Comparison of ENCODE assay signal across 14 mouse cellular contexts in the genomic region with DNA sequence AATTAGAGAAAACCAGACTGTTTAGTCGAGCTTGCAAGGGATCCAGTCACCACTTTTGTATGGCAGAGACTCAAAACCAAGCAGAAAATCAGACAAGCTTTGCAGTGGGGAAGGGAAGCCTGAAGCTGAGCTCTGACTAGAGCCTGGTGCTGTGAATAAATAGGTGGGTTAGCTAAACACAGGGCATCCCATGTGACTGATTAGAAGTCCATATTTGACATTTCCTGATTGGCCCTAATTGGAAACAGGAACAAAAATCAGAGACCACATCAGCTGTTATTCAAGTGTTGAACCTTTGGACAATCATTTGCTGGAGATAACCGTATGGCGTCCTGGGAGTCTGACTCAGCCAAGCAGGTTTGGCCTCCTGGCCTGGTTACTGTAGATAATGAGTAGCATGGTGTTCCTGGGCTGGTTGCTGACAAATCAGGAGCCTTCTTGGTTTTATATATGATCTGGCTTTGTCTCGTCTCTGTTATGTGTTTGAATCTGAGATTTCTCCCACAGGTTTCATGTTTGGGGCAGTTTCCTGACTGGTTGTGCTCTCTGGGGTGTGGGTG.
"Had no signal": no experiment of that assay in that cellular context is flagged by ENCODE, and none has a peak within 500 bp of the region (broad histone marks: within the 10 kb centered on the region; RNA-seq: fewer than 3 reads in every experiment).

No protein-coding gene starts in this region.

- H3K9me3 ChIP-seq: limb, embryonic 13.5 days; midbrain, embryonic 12.5 days had no signal

- H3K4me1 ChIP-seq: limb, embryonic 13.5 days had no signal

- H3K4me2 ChIP-seq: limb, embryonic 13.5 days; midbrain, embryonic 12.5 days had no signal

- ATAC-seq: midbrain, embryonic 16.5 days had no signal

- H3K9ac ChIP-seq: limb, embryonic 13.5 days; liver, embryonic 14.5 days; midbrain, embryonic 12.5 days had no signal

- H3K4me3 ChIP-seq: layer of hippocampus, adult 2 months; limb, embryonic 13.5 days; midbrain, embryonic 12.5 days had no signal

- DNase-seq: kidney, adult 18-20 months; kidney, postnatal 10 days; kidney, postnatal 4 days; left cerebral cortex, postnatal 4 days; lung, adult 18-20 months; right cerebral cortex, adult 18-20 months; right cerebral cortex, postnatal 25 days; thymus, adult 2 months; thymus, postnatal 25 days had no signal

- H3K36me3 ChIP-seq: limb, embryonic 13.5 days; midbrain, embryonic 12.5 days had no signal

- H3K27me3 ChIP-seq: limb, embryonic 13.5 days had no signal

- H3K27ac ChIP-seq: layer of hippocampus, adult 2 months; limb, embryonic 13.5 days; liver, embryonic 14.5 days; midbrain, embryonic 12.5 days had no signal
